Mouse (Mus musculus): ENCODE results near the gene Hist1h4j.

GRCm38 (mm10) chr13:21718381-21719080 is 16.3 kb upstream of the Hist1h4j start:
- TF ChIP-seq EP300 (IDR thresholded peaks at IDR 0.05; ENCODE audit: insufficient read depth, low read depth, low read length) = no peak
- TF ChIP-seq POLR2A (IDR thresholded peaks at IDR 0.05; ENCODE audit: insufficient read depth, low read length) = peak; percentile 80
- no peak for TF ChIP-seq CTCF (IDR thresholded peaks at IDR 0.05; ENCODE audit: low read depth, low read length)
